Mouse (Mus musculus) frontal cortex, postnatal 25 days (tissue): ENCODE measurements around the gene Esr2.

Source experiments
- DNase-seq, 2 experiments: peaks; one replicate each; pipeline ENCODE4 v3.0.0; 2022; ENCODE audit warnings: low spot score in 2 of 2

The Esr2 gene

DNA sequence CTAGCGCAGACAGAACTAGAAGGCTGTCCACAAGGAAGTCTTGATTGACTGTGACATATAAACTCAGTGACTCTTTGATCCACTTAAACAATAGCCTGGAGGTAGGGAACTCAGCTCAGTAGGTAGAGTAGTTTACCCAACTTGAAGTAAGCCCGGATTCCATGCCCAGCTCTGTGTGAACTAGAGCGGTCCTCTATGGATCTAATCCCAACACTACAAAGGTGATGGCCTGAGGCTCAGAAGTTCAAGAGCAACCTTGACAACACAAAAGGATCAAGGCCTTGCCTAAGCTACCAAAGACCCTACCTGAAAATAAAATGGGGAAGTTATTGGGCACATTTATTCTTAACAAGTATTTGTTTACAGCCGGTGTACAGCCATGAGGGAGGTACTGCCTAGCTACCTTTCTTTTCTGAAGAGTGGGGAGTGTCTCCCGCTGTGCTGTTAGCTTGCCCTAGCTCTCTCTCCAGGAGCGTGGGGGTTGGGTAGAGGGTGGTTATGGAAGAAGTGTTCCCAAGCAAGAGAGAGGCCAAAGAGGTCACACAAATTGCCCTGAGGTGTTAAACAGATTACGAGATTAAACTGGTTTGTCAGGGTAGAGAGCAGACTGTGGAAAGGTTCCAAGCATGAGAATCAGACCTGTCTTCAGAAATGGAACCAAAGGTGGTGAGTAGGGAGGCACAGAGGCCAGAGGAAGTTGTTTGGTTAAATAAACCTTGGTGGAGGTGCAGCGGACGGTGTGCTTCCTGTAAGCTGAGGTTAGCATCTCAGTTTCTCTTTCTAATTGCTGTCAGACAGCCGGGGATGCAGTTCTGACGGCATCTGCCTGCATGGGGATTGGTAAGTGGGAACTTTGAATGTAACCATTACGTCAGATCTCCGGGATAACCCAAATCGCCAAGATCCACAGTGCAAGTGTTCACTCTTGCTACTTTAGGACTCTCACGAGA, 90.8 kb downstream of the Esr2 start:
- DNase-seq, result no peak

- no peak for DNase-seq
Measured at GRCm38 (mm10) chr12:76085066-76085465, 92.0 kb downstream of the Esr2 start.

GRCm38 (mm10) chr12:76081557-76082211, 95.4 kb downstream of the Esr2 start:
- DNase-seq, result peak; percentile 58 to 68

GRCm38 (mm10) chr12:76080876-76081556, 96.0 kb downstream of the Esr2 start:
- no peak for DNase-seq

GRCm38 (mm10) chr12:76073981-76074380, 103.1 kb downstream of the Esr2 start:
- DNase-seq, result no peak

DNA sequence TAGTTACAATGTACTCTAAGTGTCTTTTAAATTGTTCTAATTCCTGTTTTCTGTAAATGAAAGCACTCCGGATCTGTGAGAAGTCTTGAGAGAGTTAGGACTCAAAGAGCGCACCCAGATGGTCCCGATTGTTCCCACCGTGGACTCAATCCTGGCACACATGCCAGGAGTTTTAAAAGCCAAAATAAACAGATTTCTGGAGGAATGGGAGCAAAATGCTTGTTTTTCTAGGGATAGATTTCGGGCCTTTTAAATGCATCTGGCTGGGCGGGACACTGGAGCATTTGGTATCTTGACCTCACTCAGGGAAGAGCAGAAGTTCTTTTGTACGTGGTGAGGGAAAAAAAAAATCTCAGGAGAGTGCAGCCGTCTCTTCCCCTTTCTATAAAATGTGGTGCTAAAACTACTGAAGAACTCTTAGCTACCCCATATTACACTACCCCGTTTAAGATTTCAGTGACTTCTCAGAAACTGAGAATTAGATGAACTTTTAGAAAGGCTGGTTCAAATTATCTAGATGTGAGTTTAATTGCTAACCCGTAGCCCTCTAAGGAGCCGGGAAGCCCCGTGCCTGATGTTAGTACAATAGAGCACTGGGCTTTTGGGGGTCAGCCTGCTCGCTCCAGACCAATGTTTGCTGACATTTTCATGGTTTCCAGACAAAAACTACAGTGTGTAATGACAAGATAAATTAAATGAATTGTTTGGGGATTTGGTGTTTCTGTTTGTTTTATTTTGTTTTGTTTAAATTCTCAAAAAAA, 103.8 kb downstream of the Esr2 start:
- DNase-seq, result no peak

- no peak for DNase-seq
Measured at GRCm38 (mm10) chr12:76071935-76072849, 104.9 kb downstream of the Esr2 start.
